Mouse (Mus musculus) bone marrow macrophage, adult 2 months (primary cell): ENCODE data around the gene Zfp14. TPM values are rescaled to one million over a fixed set of nuclear protein-coding genes. Genes with fewer than 3 reads are reported as not detected.

Experiments
- H3K27ac ChIP-seq: 2 replicates; pipeline ENCODE4 v1.5.1; 2012; ENCODE audit warnings: low read depth, low read length; ENCODE audit not compliant: insufficient read depth
- H3K4me1 ChIP-seq: 2 replicates; pipeline ENCODE4 v1.6.1; 2012; ENCODE audit warnings: low read length; ENCODE audit not compliant: control insufficient read depth, insufficient read depth
- H3K4me3 ChIP-seq: 2 replicates; pipeline ENCODE4 v1.5.1; 2012; ENCODE audit warnings: mild to moderate bottlenecking, low read length, moderate library complexity; ENCODE audit not compliant: insufficient read depth
- CTCF ChIP-seq: IDR thresholded peaks from 2 replicates; pipeline ENCODE4 v1.5.1; 2012; ENCODE audit warnings: low read depth, mild to moderate bottlenecking, low read length, moderate library complexity
- POLR2A ChIP-seq: IDR thresholded peaks from 2 replicates; pipeline ENCODE4 v1.6.1; 2012; ENCODE audit warnings: mild to moderate bottlenecking, low read depth, low read length, borderline replicate concordance
- polyA plus RNA-seq: library from polyadenylated mRNA; stranded (reverse); fragments of >200 nt; gene quantifications from 2 replicates; pipeline ENCODE4 v1.2.4, GENCODE M21; 2012; ENCODE audit not compliant: missing spikeins, insufficient read depth, insufficient read length

The Zfp14 gene
- polyA plus RNA-seq, 1 experiment: 5.0 TPM

DNA sequence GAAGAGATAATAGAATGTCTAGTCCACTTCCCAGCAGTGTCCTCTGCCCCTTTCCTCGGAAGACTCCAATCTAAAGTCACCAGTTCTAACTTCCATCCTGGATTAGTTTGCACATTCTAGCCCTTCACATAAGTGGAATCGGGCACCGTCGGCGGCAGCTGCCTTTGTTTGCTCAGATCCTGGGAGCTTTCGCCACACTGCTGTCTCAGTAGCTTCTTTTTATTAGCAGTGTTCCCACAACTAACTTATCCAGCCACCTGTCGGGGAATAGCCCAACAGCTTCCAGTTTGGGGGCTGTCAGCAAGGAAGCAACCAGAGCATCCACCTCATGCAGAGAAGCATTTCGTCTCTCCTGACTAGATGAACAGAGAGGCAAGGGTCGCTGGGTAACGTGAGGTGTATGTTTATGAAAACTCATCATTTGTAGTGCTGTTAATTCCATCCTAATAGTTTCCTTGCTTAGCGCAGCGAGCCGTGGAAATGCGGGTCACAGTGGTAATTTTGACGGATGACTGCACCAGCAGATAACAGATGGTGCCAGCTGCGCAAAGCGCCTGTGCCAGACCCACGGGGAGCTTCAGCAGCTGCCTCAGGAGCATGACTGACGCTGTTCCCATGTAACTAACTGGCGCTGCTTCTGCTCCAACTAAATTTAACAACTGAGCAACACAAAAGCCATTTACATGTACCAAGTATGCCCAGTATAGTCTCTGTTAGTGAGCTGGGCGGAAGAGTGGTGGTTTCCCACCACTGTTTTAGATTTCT is 41.7 kb downstream of the Zfp14 start:
- Histone ChIP-seq H3K4me1 (peaks cover 7% of the 10 kb centered on the region), H3K4me3 (no peak overlapping the region), H3K27ac (no peak overlapping the region)
- no peak for TF ChIP-seq CTCF
- TF ChIP-seq POLR2A: no peak

DNA sequence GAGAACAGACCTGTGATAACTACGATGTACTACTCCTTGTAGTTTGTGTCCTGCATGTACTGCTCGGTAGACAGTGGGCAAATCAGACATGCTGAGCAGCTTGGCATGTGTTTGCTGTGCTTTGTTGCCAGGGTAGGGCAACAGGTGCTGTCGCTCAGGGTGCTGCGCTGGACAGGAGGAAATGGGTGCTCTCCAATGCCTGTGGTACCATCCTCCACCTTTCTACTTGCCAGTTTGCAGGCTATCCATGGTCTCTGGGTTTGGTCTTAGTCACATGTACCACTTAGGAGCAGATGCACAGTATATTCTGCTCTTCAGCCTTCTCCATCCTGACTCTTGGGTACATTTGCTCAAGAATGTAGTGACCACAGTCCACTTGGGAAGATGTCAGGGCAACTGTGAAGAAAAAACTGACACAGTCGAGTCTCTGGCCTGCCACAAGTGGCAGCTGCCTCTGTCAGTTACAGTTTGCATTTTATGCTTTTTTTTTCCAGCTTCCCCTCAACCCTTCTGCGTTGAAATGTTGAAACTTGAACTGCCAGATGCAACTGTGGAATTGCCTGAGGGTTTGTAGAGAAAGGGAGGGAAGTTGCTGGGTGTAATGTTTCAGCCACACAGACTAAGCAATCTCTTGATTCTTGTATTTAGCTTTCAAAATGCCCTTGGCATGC is 43.0 kb downstream of the Zfp14 start:
- peaks cover 7% of the 10 kb centered on the region for H3K4me1 ChIP-seq
- no peak for TF ChIP-seq POLR2A
- no peak for TF ChIP-seq CTCF
- H3K4me3 ChIP-seq: no peak overlapping the region
- H3K27ac ChIP-seq: no peak overlapping the region

DNA sequence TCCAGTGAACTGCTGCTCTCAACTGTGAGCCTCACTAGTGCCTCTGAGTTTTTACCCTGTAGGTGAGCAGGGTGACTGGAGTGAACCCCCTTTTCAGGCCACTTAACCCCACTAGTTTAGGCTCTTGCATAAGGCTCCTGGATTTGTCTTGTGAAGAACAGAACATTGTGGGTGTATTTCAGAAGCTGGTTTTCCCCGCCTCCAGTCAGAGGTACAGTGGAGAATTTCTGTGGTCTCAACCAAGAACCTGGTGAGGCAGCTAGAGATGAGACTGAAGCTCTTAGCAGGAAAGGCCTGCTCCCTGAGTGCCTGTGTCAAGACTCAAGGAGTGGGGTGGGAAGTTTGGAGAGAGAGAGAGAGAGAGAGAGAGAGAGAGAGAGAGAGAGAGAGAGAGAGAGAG is 43.6 kb downstream of the Zfp14 start:
- Histone ChIP-seq H3K27ac (no peak overlapping the region), H3K4me1 (peaks cover 7% of the 10 kb centered on the region), H3K4me3 (no peak overlapping the region)
- TF ChIP-seq CTCF (no peak), POLR2A (no peak)

DNA sequence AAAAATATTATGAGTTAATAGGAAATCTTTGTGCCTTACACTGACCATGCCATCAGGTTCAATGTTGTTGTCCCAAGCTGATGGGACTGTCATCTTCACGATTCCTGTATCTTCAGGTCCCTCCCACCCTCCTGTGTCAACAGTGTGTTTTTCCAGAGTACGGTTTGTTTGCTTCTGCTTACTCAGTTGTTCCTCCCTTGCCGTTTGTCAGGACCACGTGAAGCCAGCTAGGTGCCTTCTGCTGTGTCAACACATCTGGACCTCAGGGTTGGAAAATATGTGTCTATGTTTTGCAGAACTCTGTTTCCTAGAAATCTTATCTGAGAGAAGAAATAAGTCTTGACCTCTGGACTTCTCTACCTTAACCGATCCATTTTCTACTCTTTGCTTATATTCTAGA is 50.6 kb downstream of the Zfp14 start:
- no peaks in the 10 kb centered on the region for H3K4me1 ChIP-seq
- no peak overlapping the region for H3K27ac ChIP-seq
- H3K4me3 ChIP-seq: no peak overlapping the region
- TF ChIP-seq POLR2A (no peak), CTCF (no peak)

DNA sequence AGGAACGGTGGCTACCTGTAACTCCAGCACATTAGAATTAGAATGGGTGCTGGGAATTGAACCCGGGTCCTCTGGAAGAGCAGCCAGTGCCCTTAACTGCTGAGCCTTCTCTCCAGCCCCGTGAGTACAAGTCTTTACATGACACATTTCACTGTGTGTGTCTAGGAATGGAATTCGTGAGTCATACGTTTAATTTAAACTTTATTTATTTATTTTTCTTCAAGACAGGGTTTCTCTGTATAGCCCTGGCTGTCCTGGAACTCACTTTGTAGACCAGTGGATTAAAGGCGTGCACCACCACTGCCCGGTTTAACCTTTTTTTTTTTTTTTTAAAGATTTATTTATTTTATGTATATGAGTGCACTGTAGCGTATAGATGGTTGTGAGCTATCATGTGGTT is 56.0 kb downstream of the Zfp14 start:
- H3K4me1 ChIP-seq: peaks cover 6% of the 10 kb centered on the region
- no peak overlapping the region for H3K27ac ChIP-seq
- TF ChIP-seq CTCF: no peak
- TF ChIP-seq POLR2A: no peak
- no peak overlapping the region for H3K4me3 ChIP-seq

DNA sequence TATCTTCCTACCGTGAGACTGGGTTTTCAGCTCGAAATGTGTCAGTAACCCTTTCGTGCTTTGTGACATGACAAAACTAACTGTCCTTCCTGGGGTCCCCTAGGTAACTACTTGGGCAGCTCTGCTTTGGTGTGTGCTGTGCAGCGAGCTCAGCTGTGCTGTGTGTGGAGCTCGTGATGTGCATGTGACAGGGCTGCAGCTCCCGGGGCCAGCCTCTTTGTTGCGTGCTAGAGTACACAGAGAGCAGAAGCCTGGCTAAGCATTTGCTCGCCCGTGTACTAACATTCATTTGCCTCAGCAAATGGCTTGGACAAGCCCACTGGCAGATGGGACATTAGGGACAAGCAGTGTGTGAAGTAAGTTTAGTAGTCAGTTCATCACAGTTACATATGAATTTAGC is 57.8 kb downstream of the Zfp14 start:
- no peak for TF ChIP-seq CTCF
- TF ChIP-seq POLR2A: no peak
- H3K4me3 ChIP-seq: no peak overlapping the region
- H3K4me1 ChIP-seq: peaks cover 6% of the 10 kb centered on the region
- H3K27ac ChIP-seq: no peak overlapping the region

- Histone ChIP-seq H3K4me3 (no peak overlapping the region), H3K4me1 (peaks cover 6% of the 10 kb centered on the region), H3K27ac (no peak overlapping the region)
- no peak for TF ChIP-seq POLR2A
Observed at GRCm38 (mm10) chr7:29992698-29993097, 58.5 kb downstream of the Zfp14 start.

DNA sequence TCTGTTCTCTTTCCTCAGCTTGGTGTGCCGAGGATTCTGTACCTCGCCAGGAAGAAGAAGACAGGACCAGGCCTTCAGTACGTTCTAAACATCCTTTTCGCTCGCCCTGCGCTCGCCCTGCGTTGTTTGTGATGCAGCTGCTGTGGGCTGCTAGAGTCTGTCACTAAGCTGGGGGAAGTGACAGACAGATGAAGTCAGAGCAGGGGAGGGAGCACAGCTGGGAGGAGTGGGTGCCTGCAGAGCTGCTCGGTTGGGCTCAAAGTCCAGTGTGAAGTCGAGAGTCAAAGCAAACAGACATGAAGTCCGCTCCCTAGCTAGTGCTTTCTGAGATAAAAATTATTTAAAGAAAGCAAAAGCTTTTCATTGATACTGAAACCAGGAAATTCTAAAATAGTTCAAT is 62.1 kb downstream of the Zfp14 start:
- Histone ChIP-seq H3K4me3 (no peak overlapping the region), H3K4me1 (peaks cover 1% of the 10 kb centered on the region; the same call in 1 of the 2 replicates), H3K27ac (no peak overlapping the region)
- TF ChIP-seq POLR2A: no peak

DNA sequence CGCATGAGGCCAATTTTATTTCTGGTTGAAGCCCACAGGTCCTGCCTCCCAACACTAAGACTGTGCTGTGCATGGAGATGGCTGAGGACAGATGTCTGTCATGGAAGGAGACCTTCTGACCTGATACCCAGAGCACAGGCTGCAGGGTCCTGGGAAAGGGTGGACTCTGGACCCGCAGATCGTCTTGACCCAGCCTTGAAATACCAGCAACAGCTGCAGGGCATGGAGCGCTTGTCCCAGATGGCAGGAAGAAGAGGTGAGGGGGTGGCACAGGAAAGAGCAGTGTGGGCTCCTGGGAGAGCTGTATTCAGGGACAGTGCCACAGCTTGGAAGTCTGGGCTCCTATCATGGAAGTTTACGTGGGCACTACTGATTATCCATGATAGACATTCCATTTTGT is 63.6 kb downstream of the Zfp14 start:
- Histone ChIP-seq H3K4me1 (peaks cover 3% of the 10 kb centered on the region; the same call in 1 of the 2 replicates), H3K27ac (no peak overlapping the region), H3K4me3 (no peak overlapping the region)
- TF ChIP-seq CTCF: no peak
- TF ChIP-seq POLR2A: no peak

Other genes with a start within 250 kb of the Zfp14 start
- gene Zfp790, start 235.3 kb downstream of the Zfp14 start, polyA plus RNA-seq: 7.9 and 9.5 TPM in 2 replicates
- gene Zfp940, start 197.7 kb downstream of the Zfp14 start, polyA plus RNA-seq: 1.4 and 2.1 TPM in 2 replicates
- gene Zfp420, start 191.4 kb downstream of the Zfp14 start, polyA plus RNA-seq: 4.8 and 5.7 TPM in 2 replicates
- gene Zfp27, start 144.8 kb downstream of the Zfp14 start, polyA plus RNA-seq: 3.5 and 3.8 TPM in 2 replicates
- gene Zfp383, start 143.2 kb downstream of the Zfp14 start, polyA plus RNA-seq: 3.1 and 3.8 TPM in 2 replicates
- 7.2 and 8.6 TPM in 2 replicates for gene Zfp74, start 97.3 kb downstream of the Zfp14 start, polyA plus RNA-seq
- gene Zfp568, start 67.4 kb downstream of the Zfp14 start, polyA plus RNA-seq: 3.6 and 4.0 TPM in 2 replicates
- gene Zfp82, start 21.5 kb upstream of the Zfp14 start, polyA plus RNA-seq: 3.9 and 4.6 TPM in 2 replicates
- not detected in 2 replicates for gene Gm26920, start 39.0 kb upstream of the Zfp14 start, polyA plus RNA-seq
- gene Zfp566, start 39.1 kb upstream of the Zfp14 start, polyA plus RNA-seq: 1.6 and 2.8 TPM in 2 replicates
- 40.2 and 49.9 TPM in 2 replicates for gene Zfp260, start 43.4 kb upstream of the Zfp14 start, polyA plus RNA-seq
- gene Zfp382, start 70.6 kb upstream of the Zfp14 start, polyA plus RNA-seq: 7.7 and 8.9 TPM in 2 replicates
- 19.9 and 22.9 TPM in 2 replicates for gene Zfp146, start 118.4 kb upstream of the Zfp14 start, polyA plus RNA-seq
- 8.0 and 14.3 TPM in 2 replicates for gene Cox7a1, start 132.8 kb upstream of the Zfp14 start, polyA plus RNA-seq
- 501 and 572 TPM in 2 replicates for gene Capns1, start 147.4 kb upstream of the Zfp14 start, polyA plus RNA-seq
- 47.6 and 50.3 TPM in 2 replicates for gene Polr2i, start 180.6 kb upstream of the Zfp14 start, polyA plus RNA-seq
- 83.3 and 108 TPM in 2 replicates for gene Tbcb, start 180.9 kb upstream of the Zfp14 start, polyA plus RNA-seq
- not detected in 2 replicates for gene Ovol3, start 184.3 kb upstream of the Zfp14 start, polyA plus RNA-seq
- gene Thap8, start 228.7 kb upstream of the Zfp14 start, polyA plus RNA-seq: 0.55 and 1.0 TPM in 2 replicates
- gene Wdr62, start 229.0 kb upstream of the Zfp14 start, polyA plus RNA-seq: 21.4 and 25.8 TPM in 2 replicates
- gene Clip3, start 240.3 kb upstream of the Zfp14 start, polyA plus RNA-seq: 0.49 and 1.7 TPM in 2 replicates